Mouse (Mus musculus) E14TG2a.4 (cell line): ENCODE results near the gene Susd5.

Source experiments
- CTCF ChIP-seq: conservative IDR thresholded peaks from 2 replicates; pipeline ENCODE4 v1.5.1; 2014; ENCODE audit warnings: low read length
- NANOG ChIP-seq: IDR thresholded peaks from 2 replicates; pipeline ENCODE4 v1.6.1; 2014; ENCODE audit warnings: borderline replicate concordance, low read length, mixed read lengths
- POU5F1 ChIP-seq: IDR thresholded peaks from 2 replicates; pipeline ENCODE4 v1.6.1; 2014; ENCODE audit warnings: low read length, borderline replicate concordance

DNA sequence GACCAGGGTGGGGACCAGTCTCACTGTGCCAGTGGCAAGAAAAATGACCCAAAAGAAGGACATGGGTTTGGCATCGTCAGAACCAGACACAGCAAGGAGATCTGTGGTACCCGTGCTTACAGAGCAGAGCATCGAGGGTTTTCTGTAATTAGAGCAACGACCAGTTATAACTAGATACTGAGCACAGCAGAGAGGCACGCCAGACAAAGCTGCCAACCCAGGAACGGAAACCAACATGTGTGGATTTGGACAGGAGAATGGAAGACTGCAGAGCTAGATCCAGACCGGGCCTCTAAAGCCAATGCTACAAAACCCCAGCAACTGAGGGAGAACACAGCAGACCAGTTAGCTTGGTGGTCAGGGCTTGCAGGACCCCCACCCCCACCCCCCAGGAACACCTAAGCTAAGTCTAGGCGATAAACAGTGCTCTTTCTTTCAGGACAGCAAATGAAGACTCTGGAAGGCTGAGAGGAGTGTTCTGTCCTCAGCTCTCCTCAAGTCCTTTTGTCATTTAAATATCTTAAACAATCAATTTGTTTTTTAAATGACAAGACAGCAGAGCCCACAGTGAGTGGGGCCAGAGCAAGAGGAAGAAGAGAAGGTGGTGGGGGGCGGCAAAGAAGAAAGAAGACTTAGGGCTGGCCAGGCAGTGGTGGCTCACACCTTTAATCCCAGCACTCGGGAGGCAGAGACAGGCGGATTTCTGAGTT is 30.3 kb downstream of the Susd5 start:
- TF ChIP-seq NANOG, result peak; percentile 81; the same call in 1 of the 2 replicates
- TF ChIP-seq CTCF, result no peak
- TF ChIP-seq POU5F1, result no peak
